Mouse (Mus musculus): ENCODE measurements around the gene Ipo13. TPM values are rescaled to one million over a fixed set of nuclear protein-coding genes. Genes with fewer than 3 reads are reported as not detected.

The Ipo13 gene
- 77.8 and 95.3 TPM in 2 replicates for polyA plus RNA-seq (2012; ENCODE audit: insufficient read depth, insufficient read length, missing spikeins)

DNA sequence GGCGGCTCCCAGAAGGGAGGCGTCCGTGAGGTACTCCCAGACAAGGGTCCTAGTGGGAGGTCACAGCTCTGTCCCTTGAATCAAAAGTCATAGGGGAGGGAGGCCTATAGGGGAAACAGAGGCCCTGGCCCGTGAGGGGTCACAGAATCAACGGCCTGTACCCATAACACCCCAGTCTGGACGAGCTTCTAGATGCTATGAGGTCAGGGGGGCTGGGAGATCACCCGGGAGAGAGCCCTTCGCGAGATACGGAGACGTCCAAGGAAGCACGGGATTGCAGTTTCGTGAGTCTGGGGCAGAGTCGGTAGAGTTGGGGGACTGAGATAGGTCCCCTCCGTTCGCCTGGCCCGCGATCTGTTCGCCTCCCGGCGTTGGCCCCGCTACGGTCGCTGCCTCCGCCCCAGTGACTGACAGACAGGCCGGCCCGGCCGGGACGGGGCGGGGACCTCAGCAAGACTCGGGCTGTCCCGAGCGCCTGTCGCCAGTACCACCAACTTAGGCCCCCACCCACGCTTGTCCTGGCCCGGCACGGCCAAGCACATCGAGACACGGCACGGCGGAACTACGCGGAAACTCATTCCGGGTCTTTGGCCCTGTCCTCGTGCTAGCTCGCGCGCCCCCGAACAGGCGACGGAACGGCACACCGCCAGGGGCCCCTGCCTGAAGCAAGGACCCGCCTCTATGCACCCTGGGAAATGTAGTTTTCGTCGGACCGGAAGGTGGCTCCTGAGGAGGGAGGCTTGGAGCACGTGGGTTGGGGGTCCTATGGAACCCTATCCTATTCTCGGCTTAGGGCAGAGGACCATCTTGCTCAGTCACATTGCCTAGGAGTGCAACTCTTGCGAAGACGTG is at the start of gene Ipo13:
Gene Ipo13 (minus strand): TSS at position 409 of the 852 bp plus-strand sequence.
- TF ChIP-seq CTCF (IDR thresholded peaks at IDR 0.05; ENCODE audit: low read depth, low read length) (no peak), POLR2A (IDR thresholded peaks at IDR 0.05; ENCODE audit: borderline replicate concordance, low read depth, low read length) (no peak)
- Histone ChIP-seq H3K4me1 (ENCODE audit: control insufficient read depth, insufficient read depth, low read length) (peaks cover 48% of the 10 kb centered on the region), H3K27ac (ENCODE audit: insufficient read depth, low read depth, low read length) (peak within 1 kb of the TSS; percentile 98), H3K4me3 (ENCODE audit: insufficient read depth, low read length) (peak within 1 kb of the TSS; percentile 79)

GRCm38 (mm10) chr4:117957492-117957891 is 42.7 kb upstream of the Ipo13 start:
- Histone ChIP-seq H3K4me3 (ENCODE audit: insufficient read depth, low read length) (no peak overlapping the region), H3K27ac (ENCODE audit: insufficient read depth, low read depth, low read length) (no peak overlapping the region)
- no peak for TF ChIP-seq POLR2A (IDR thresholded peaks at IDR 0.05; ENCODE audit: borderline replicate concordance, low read depth, low read length)
- no peak for TF ChIP-seq CTCF (IDR thresholded peaks at IDR 0.05; ENCODE audit: low read depth, low read length)

GRCm38 (mm10) chr4:117947493-117947892 is 32.7 kb upstream of the Ipo13 start:
- H3K4me1 ChIP-seq (ENCODE audit: control insufficient read depth, insufficient read depth, low read length), result no peaks in the 10 kb centered on the region

More at GRCm38 (mm10) chr4:117957492-117957891, 42.7 kb upstream of the Ipo13 start:
- no peaks in the 10 kb centered on the region for H3K4me1 ChIP-seq (ENCODE audit: control insufficient read depth, insufficient read depth, low read length)

DNA sequence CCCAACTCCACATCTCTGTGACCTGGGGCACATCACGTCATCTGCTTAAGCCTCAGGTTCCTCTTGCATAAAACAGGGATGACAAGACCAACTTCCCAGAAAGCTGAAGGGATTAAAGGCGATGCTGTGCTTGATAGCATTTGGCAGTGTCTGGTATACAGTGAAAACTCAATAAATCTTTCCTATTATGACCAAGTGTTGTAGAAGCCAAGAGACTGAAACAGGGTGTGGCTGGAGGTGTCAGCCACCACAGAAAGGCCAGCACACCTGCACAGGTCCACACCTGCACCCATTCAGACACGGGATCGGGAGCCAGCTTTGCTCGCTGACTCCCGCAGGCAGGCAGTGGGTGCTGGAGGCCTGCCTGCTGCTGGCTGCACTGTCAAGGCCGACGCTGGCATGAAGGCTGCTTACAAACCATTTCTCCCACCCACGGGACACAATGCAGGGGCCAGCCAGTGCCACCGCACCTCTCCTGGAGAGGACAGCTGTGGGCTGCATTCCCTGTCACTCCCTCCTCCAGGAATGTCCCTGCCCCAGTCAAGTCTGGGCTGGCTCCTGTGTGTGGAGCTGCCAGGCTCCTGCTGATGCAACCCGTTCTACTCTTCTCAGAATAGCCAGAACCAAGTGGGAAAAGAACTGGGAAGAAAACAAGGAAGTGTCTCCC is 32.0 kb upstream of the Ipo13 start:
- Histone ChIP-seq H3K27ac (ENCODE audit: insufficient read depth, low read depth, low read length) (no peak overlapping the region), H3K4me1 (ENCODE audit: control insufficient read depth, insufficient read depth, low read length) (no peaks in the 10 kb centered on the region), H3K4me3 (ENCODE audit: insufficient read depth, low read length) (no peak overlapping the region)
- no peak for TF ChIP-seq CTCF (IDR thresholded peaks at IDR 0.05; ENCODE audit: low read depth, low read length)

More at GRCm38 (mm10) chr4:117947493-117947892, 32.7 kb upstream of the Ipo13 start:
- TF ChIP-seq CTCF (IDR thresholded peaks at IDR 0.05; ENCODE audit: low read depth, low read length) (no peak), POLR2A (IDR thresholded peaks at IDR 0.05; ENCODE audit: borderline replicate concordance, low read depth, low read length) (no peak)
- Histone ChIP-seq H3K27ac (ENCODE audit: insufficient read depth, low read depth, low read length) (no peak overlapping the region), H3K4me3 (ENCODE audit: insufficient read depth, low read length) (no peak overlapping the region)

GRCm38 (mm10) chr4:117943317-117943716 is 28.5 kb upstream of the Ipo13 start:
- H3K4me3 ChIP-seq (ENCODE audit: insufficient read depth, low read length), result no peak overlapping the region
- no peak overlapping the region for H3K27ac ChIP-seq (ENCODE audit: insufficient read depth, low read depth, low read length)
- TF ChIP-seq POLR2A (IDR thresholded peaks at IDR 0.05; ENCODE audit: borderline replicate concordance, low read depth, low read length), result no peak
- no peak for TF ChIP-seq CTCF (IDR thresholded peaks at IDR 0.05; ENCODE audit: low read depth, low read length)
- H3K4me1 ChIP-seq (ENCODE audit: control insufficient read depth, insufficient read depth, low read length), result no peaks in the 10 kb centered on the region

- H3K4me1 ChIP-seq (ENCODE audit: control insufficient read depth, insufficient read depth, low read length), result no peaks in the 10 kb centered on the region
- H3K4me3 ChIP-seq (ENCODE audit: insufficient read depth, low read length), result no peak overlapping the region
- H3K27ac ChIP-seq (ENCODE audit: insufficient read depth, low read depth, low read length), result no peak overlapping the region
- no peak for TF ChIP-seq POLR2A (IDR thresholded peaks at IDR 0.05; ENCODE audit: borderline replicate concordance, low read depth, low read length)
- TF ChIP-seq CTCF (IDR thresholded peaks at IDR 0.05; ENCODE audit: low read depth, low read length), result no peak
Observed at GRCm38 (mm10) chr4:117936964-117937363, 22.2 kb upstream of the Ipo13 start.

DNA sequence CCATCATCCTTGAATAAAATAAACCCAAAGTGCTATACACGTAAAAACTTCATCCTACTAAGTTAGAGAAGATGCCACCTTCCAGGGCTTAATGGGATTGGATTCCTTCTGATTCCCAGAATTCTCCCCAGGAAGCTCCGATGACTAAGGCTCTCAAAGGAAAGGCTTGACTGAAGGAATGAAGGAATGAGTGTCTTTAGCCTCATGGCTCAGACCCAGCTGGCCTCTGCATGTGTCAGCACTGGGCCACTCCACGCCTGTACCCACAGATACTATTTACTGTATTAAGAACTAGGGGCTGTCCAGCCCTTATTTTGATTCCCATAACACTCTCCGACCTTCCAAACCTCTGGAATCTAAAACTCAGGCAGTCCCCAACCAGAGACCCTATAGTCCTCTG is 19.3 kb upstream of the Ipo13 start:
- H3K4me3 ChIP-seq (ENCODE audit: insufficient read depth, low read length), result no peak overlapping the region
- TF ChIP-seq POLR2A (IDR thresholded peaks at IDR 0.05; ENCODE audit: borderline replicate concordance, low read depth, low read length) (no peak), CTCF (IDR thresholded peaks at IDR 0.05; ENCODE audit: low read depth, low read length) (no peak)
- H3K27ac ChIP-seq (ENCODE audit: insufficient read depth, low read depth, low read length), result no peak overlapping the region
- H3K4me1 ChIP-seq (ENCODE audit: control insufficient read depth, insufficient read depth, low read length), result no peaks in the 10 kb centered on the region

DNA sequence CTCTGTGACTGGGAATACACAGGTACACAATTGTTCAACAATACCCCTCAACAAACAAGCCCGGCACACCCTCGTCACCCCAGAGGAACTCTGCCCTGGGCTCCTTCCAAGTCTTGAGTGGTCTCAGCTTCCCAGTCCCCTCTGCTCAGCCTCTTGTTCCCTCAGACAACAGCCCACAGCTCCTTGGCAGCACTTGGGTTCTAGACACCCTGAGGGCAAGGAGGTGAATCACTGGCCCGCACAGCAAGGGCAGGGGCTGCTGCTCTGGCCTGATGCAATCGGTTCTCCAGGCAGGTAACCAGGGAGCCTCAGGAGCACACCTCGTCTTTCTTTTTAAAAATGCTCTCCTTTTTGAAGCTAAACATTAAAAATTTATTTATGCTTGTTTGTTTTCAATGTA is 18.4 kb upstream of the Ipo13 start:
- Histone ChIP-seq H3K4me1 (ENCODE audit: control insufficient read depth, insufficient read depth, low read length) (no peaks in the 10 kb centered on the region), H3K27ac (ENCODE audit: insufficient read depth, low read depth, low read length) (no peak overlapping the region), H3K4me3 (ENCODE audit: insufficient read depth, low read length) (no peak overlapping the region)
- TF ChIP-seq POLR2A (IDR thresholded peaks at IDR 0.05; ENCODE audit: borderline replicate concordance, low read depth, low read length), result no peak
- TF ChIP-seq CTCF (IDR thresholded peaks at IDR 0.05; ENCODE audit: low read depth, low read length), result no peak

GRCm38 (mm10) chr4:117929391-117929881 is 14.6 kb upstream of the Ipo13 start, which contains the start of gene Artn:
Gene Artn (minus strand): TSS chr4:117929763.
- no peak within 1 kb of the TSS for H3K27ac ChIP-seq (ENCODE audit: insufficient read depth, low read depth, low read length)
- TF ChIP-seq CTCF (IDR thresholded peaks at IDR 0.05; ENCODE audit: low read depth, low read length) (no peak), POLR2A (IDR thresholded peaks at IDR 0.05; ENCODE audit: borderline replicate concordance, low read depth, low read length) (no peak)
- no peaks in the 10 kb centered on the region for H3K4me1 ChIP-seq (ENCODE audit: control insufficient read depth, insufficient read depth, low read length)
- peak within 1 kb of the TSS; percentile 10; the same call in 1 of the 2 replicates for H3K4me3 ChIP-seq (ENCODE audit: insufficient read depth, low read length)
